Mouse (Mus musculus) bone marrow, adult 2 months (tissue): Measurements from ENCODE around the gene Flt3l.
"Not testable (repeated sequence)": the region's sequence is repeated elsewhere in the genome, so short reads cannot be mapped to it uniquely, and the experiment has no call there.

Experiments
- CTCF ChIP-seq: fragments of 200-500 bp; IDR thresholded peaks from 2 replicates; pipeline ENCODE4 v1.5.1; 2011; ENCODE audit warnings: low read length, control low read depth; ENCODE audit not compliant: control insufficient read depth, insufficient read depth
- POLR2A ChIP-seq: fragments of 200-500 bp; IDR thresholded peaks from 2 replicates; pipeline ENCODE4 v1.6.1; 2011; ENCODE audit warnings: low read depth, mild to moderate bottlenecking, control low read depth, low read length, borderline replicate concordance; ENCODE audit not compliant: control insufficient read depth

GRCm38 (mm10) chr7:45110089-45110488 is 26.1 kb downstream of the Flt3l start:
- TF ChIP-seq CTCF, POLR2A: not testable (repeated sequence)
